Mouse (Mus musculus) kidney, postnatal 4 days (tissue): ENCODE measurements around the gene Kcne2.

Experiments used
- DNase-seq, 2 experiments: peaks; one replicate each; pipeline ENCODE4 v3.0.0; 2021; ENCODE audit warnings: mixed read lengths in 2 of 2

Gene Kcne2

DNA sequence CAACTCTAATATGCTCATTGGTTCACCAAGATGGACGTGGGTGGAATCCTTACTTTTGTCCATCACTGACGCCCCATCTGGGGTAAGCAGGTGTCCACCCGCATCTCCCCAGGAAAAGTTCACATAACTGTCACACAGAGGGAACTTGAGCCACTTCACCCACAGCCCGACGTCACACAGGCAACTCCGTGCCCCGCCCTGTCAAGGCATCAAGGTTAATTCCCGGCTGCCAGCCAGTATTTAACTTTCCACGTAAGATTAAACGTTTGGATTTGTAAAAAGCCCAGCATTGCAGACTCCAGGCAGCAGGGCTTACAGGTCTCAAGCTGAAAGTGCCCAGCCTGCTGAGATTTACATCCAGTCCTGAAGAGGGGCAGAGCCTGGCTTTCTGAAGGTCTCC, at the start of gene Kcne2:
Gene Kcne2, plus strand, starts transcription at position 289 of the 400 bp plus-strand sequence.
- no peak for DNase-seq

DNA sequence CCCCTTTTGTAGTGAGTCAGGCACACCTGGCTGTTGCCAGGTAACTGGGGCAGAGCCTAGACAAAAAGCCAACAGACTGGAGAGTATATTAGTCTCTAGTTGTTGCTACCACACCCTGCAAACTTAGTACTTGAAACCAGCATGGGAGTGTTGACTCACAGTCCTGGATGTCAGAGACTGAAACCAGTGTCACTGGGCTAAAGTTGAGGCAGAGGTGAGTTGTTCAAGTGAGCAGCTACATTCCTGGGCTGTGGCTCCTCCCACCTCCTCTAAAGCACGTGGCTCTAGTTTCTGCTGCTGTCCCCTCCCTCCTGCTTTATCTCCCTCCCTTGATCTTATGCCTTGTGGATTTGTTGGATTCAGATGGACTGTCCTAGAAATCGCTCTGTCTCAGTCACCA, 46.3 kb upstream of the Kcne2 start:
- no peak for DNase-seq

DNA sequence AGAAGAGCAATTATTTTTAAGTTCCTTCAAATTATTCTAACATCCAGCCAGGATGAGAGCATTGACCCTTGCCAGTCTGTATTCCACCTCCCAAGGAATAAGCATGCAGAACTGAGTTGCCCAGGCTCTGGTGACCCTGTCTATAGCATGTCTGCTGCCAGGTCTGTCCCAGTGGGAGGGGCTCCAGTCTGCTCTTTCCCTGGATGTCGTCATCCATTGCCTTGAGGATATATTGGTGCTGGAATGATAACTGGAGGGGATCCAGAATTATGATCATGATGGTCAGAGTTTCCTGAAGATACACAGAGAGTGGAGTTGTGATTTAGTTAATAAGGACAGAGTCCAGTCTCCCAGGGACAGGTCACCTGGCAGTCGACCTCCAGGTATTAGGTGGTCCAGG, 45.2 kb upstream of the Kcne2 start:
- DNase-seq = no peak

DNA sequence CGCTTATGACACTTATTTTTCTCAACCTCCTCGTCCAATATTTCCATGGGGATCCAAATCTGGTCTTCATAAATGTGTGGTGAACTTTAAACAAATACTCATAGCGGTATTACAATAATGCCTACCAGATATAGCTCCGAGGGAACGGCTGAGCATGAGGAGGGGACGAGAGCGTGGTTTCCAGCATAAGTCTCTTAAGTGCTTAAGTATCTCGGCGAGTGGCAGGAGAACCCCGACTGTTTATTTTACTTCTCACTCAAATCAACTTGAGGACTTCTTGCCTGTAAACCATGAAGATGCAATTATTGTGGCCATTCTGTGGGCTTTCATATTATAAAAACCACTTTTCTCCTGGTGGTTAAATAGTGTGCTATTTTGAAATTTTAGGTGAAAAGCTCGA, 44.5 kb upstream of the Kcne2 start:
- no peak for DNase-seq

DNA sequence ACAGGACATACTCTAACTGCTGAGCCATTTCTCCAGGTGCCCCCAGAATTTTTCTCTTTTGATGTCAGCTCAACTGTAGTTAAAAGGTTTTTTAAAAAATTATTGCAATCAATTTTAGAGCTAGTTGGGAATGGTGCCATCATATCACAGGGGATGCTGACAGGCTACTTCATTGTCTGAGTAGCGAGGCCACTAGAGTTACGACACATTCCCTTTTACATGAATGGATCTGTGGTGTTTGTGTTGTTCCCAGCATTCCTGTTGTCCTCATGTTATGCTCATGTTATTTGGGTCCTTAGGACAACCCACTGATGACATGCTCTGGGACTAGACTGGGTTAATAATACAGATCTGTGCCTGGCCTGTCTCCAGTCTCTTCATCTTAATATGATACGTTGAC, 42.5 kb upstream of the Kcne2 start:
- DNase-seq = no peak

DNA sequence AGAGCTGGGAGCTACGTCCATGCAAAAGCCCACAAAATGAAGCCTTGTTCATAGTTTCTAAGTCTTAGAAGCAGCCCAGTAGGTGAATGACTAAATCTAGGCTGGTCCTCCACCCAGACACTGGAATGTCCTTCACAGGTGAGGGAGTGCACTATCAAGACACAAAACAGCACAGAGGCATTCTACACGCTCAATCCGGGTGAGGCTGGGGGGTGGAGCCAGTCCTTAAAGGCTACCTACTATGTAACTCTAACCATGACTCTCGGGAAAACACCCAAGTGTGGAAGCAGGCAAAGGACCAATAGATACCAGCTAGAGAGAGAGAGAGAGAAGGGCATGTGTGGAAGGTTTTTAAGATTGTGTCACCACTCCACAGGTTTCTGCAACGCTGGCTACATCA, 41.7 kb upstream of the Kcne2 start:
- DNase-seq = no peak

DNA sequence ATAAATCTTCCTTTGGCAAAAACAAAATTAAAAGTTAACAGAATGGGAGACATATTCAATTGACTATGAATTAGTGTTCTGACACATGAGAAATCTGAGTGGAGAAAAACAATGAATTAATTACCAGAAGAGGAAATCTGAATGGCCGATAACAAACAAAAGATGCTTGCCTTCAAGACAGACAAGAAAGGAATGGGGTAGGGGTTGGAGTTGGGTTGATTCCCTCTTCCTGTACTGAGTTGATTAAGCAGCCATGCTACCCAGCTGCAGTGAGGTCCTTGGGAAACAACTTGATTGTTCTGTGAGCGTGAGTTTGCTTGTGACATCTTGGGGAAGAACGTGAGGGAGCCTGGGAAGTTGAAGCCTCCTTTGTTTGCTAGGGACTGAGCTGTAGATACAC, 37.9 kb upstream of the Kcne2 start:
- no peak for DNase-seq

DNA sequence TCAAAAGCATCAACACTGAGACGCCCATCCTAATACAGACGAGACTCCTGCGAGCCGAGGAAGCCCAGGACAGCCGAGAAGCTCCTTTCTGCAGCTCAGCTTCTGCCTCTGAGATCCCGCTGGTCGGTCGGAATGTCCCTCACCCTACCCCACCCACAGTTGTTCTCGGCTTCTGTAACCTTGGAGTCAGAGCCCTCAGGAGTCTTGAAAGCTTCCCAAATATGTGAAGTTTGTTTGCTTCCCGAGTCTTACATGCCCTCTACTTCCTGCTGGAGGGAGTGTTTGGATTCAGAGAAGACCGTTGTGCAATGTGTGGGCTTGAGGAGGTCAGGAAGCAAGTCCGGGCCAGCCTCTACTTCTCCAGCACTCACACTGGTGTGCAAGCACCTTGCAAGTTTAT, 24.3 kb upstream of the Kcne2 start:
- DNase-seq = no peak

DNA sequence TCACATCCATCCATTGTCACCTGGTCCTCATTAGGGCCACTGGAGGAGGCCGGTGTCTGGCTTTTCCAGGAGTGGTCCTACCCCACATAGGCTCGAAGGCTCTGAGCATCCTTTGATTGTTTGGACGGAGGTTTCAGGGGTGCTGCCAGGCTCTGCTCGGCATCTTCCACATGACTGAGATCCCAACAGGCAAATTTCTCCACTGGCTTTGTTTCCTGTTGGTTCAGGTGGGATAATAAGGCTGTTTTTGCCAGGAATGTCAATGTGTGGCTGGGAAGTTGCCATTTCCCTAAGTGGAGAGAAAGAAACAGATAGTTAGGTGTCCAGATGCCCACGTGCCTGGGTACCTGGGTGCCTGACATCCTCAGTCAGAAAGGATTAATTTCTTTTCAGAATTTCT, 17.7 kb upstream of the Kcne2 start:
- no peak for DNase-seq

DNA sequence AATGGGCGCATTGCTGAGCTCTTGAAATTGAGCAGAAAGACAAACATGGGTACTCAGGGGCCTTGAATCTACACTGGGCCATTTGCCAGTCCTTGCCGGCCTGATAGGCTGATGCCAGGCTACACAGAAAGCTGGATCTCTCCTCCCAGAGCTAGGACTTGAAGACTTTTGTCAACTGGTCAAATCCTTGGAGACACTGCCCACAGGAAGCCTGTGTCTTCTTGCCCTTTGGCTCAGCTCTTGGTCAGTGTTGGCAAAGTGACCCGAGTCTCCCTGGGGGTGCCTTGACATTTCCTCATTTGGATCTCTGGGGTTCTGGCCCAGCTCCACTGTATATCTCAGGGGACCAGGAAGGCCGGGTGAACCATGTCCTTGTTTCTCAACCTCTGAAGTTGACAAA, 16.7 kb upstream of the Kcne2 start:
- DNase-seq = no peak

DNA sequence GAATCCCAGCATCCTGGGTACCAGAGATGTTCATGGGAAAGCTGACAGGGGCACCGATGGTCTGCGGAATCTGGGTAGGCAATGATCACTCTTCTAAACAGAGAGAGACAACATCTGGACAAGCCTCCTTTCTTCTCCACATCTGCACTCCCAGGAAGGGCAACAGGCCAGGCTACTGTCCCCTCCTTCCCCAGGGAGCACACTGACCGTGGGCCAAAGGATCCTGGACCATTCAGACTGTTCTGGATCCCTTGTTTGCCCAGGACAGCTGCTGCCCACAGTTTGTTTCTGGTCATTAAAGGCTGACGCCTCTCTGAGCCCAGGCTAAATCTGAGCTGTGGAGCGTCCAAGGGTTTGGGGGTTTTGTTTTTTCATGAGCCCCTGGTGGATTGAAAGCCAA, 9.5 kb upstream of the Kcne2 start:
- DNase-seq = no peak

DNA sequence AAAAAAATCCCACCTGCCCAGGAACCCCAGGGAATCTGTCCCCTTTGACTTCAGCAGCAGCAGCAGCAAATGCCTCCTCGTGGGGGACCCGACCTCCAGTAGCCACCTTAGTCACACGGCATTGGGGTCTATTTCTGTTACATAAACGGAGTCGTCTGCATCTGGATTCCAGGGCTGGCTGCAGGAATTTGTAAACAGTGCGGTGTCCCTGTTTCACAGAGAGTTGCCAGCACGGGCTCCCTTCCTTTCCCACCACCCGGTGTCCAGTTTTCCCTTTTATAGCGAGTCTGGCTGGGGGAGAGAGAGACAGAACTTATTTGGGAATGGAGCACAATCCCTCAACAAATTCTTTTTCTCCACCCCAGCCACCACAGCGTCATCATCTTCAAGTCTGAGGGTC, 7.1 kb upstream of the Kcne2 start:
- DNase-seq = no peak

DNA sequence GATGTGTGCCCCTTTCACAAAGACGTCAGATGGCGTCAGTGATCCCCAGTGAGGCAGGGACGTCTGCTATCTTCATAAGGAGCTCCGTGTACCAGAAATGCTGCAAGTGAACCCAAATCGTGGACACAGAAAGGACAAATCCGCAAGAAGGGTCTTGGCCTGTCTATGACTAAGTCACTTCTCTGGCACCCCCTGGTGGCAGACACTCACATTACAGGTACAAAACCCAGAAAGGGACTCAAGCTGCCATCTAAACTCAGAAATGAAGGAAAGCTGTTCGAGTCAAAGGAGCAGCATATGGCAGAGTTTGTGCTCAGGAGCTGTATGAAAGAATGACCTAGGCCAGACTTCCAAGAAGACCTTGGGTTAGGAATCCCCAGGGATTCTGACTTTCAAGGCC, 5.6 kb upstream of the Kcne2 start:
- peak; percentile 95 to 97 for DNase-seq

DNA sequence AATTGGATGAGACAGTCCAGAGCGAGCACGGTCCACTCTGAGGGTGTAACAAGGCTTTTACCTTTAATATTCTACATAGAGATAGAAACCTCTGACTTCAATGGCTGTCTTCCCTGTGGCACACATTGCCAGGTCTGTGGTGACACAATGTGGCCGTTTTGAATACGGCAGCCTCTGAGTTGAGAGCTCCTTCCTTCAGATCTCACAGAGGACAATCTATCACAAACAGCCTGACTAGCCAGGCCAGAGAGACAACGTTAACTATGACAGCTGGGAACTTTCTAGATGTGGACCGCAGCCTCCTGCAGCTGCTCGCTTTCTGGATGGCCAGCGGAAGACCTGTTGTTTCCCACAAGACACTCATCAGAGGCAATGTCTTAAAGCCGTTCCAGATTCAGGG, 3.4 kb upstream of the Kcne2 start:
- DNase-seq = peak; percentile 62 to 73

DNA sequence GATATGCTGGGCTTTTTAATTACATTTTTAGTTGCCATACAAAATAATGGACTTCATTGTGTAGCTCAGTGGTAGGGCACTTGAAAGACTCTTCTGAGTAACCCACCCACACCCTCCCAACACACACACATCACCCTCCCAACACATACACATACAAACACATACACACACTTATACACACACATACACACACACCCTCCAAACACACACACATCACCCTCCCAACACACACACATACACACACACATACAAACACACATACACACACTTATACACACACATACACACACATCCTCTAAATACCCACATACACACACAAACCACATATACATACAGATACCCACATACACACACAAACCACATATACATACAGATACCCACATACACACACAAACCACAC, 2.1 kb upstream of the Kcne2 start:
- no peak for DNase-seq

DNA sequence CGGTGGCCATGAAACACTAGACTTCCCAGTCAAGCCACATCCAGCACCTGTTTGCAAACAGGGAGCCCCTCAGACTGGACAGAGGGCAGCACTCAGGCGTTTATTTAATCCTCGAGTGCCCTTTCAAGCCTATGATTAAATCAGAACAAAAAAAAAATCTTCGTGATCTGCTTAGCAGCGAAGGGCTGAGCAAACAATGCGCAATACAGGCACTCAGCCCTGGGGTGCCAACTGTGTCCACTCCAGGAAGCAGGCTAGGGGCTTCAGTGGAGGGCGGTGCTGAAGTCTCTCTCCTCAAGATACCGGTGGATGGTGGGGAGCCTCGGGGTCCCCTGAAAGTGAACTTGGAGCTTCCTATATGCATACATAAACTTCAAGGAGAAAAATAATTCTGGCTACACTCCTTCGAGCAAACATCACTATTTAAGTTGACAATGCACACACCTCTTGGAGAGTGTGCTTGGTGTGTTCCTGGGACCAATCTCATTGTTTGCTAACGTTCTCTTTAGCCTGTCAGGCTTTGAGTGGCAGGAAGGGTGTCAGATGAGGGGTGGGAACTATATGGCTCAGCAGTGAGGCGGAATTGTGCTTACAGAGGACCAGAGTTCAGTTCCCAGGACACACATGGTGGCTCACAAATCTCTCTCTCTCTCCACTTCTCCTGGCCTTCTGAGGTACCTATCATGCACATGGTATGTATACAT, 2.2 kb downstream of the Kcne2 start:
- DNase-seq = no peak

DNA sequence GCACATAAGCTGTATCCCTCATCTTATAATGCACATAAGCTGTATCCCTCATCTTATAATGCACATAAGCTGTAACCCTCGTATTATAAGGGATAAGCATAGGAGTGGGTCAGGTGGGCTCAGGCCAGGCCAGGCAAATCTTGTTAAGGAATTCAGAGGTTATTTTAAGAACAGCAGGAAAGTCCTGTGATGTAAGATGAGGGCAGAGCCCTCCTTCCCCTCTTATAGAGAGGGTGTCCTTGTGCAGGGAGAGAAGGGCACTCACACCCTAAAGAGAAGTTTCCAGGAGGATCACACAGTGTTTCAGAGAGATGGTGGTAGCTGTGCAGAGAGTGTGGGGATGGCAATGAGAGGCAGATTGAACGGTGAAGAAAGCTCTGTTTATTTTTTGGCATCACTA, 3.1 kb downstream of the Kcne2 start:
- DNase-seq = no peak

DNA sequence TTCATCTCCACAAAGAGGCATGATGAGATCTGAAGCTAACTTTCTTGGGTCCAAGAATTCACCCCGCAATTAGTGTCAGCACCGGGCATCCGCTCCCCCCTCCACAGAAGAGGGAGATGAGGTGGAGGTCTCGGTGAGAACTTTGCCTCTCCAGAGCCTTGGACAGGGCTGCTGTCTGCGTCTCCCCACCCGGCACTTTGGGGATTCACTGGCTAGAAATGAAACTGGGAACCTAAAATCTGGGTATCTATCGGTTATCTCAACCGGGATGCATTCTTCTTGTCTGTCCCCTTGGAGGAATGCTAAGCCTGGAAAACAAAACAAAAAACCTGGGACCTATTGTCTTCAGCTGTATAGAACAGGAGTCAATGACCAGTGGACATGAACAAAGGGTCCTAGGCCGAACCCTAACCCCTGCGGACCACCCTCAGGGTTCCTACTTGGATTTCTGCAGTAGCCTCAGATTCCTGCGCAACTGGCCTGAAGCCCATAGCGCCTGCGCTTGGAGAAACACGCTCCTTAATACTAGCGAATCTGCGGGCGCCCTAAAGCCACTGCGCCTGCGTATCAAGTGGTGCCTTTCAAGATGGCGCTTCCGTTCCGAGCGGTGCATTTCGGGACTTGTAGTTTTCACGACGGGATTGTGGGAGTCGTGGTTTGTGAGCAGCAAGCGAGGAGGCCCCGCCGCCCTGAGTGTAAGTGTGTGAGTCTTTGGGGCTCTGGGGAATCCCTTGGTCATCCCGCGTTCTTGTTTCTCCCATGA, 8.6 kb downstream of the Kcne2 start, which contains the start of gene Smim11:
Gene Smim11, plus strand, starts transcription at position 638 of the 763 bp plus-strand sequence.
- DNase-seq = peak; percentile 94 to 96

DNA sequence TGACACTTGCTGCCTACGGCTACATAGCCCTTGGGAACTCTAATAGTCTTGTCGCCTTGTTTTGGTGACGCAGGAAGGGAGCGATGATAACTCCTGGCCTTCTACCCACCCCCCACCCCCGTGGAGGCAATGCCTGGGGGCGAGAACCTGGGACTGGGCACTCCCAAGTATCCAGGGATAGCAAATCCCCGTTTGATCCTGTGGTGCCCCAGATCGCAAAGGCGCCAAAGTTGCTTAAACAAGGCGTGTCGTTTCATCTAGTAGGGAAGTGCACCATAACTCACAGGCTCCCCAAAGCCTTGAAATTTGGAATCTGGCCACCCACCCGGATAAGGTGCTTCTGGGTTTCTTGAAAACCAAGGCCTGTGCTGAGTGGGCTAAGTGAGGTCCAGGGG, 9.2 kb downstream of the Kcne2 start:
- peak in 1 of 2 experiments; percentile 44 for DNase-seq

DNA sequence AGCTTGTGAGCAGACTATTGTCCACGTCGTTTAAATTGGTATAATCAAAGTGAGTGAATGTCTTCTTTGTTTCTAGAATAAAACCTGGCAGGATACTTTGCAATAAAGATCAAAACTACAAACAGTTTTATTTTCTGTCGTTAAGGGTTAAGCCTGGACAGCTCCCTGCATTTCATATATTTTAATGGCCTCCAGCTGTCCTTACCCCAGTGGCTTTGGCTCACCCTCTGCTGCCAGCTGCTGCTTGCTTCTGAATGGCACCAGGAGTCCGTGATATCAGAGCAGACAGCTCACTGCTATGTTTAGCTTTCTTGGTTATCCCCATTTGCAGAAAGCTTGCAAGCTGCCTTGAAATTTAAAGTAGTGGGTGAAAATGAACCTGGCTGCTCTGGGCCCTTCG, 9.8 kb downstream of the Kcne2 start:
- peak; percentile 24 to 36 for DNase-seq

DNA sequence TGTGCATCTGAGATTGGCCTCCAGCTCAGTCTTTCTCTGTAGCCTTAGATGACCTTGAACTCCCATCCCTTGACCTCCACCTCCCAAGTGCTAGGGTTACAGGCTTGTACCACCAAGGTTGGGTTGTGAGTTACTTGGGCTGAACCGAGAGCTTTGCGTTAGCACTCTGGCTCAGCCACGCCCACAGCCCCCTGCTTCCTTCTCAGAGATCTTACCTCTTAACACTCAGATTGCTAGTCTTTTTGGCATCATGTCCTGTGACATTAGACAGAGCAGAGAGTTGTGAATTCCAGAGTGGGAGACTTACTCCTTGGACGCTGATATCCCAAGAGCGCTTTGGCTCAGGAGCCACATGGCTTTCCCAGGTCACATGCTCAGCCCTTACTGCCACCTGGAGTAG, 10.3 kb downstream of the Kcne2 start:
- DNase-seq = no peak

DNA sequence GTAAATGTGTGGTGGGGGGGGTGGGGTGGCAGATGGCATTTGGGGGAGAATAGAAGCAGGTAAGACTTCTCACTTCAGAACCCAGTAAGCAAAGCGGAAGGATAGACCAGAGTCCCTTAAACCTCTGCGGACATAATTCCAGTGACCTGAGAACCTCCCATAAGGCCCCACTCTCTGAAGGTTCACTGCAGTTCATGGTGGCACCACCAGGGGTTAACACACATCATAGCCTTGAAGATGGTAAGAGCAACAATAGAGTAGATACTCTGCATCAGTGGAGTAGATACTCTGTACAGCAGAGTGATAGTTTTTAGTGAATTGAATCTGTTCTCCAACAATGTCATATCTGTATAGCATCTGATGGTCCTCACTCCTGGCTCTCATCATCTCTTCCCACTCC, 13.3 kb downstream of the Kcne2 start:
- no peak for DNase-seq

DNA sequence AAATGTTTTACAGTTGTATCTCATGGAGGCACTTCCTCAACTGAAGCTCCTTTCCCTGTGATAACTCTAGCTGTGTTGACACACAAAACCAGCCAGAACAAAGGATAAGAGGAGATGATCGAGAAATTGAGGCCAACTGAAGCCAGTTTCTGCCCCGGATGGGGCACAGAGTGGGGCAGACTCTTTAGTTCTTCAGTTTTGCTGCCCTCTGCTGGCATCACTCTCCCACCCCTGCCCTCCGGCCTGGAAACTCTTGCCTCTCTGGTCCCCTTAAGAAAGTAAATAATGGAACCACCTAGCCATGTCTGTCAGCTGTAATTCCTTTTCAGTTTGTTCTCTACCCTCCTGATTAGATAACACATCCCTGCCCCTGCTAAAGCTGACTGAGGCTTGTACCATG, 15.8 kb downstream of the Kcne2 start:
- no peak for DNase-seq

DNA sequence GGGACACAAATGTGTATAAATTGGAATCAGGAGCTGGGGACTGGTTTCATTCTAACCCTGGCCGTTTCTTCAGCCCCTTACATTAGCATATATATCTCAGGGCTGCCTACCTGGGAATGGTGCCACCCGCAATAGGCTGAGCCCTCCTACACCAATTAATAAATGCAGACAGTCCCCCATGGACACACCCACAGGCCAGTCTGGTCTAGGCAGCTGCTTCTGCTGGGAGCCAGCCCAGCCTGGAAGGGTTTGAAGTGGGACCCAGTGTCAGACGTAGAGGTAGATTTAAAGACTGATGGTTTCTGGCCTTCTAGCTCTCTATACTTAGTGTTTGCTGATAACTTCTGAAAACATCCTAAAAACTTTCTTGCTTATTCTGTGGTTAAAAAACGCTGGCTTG, 16.9 kb downstream of the Kcne2 start:
- DNase-seq = no peak
